Mouse (Mus musculus) erythroblast, embryonic 14.5 days (primary cell): ENCODE measurements around the gene Stmnd1. TPM values are rescaled to one million over a fixed set of nuclear protein-coding genes. Genes with fewer than 3 reads are reported as not detected.

Experiments used
- H3K27me3 ChIP-seq: 2 replicates; pipeline ENCODE4 v1.6.1; 2012; ENCODE audit warnings: inconsistent platforms; ENCODE audit not compliant: control insufficient read depth
- H3K36me3 ChIP-seq: 2 replicates; pipeline ENCODE4 v1.6.1; 2012; ENCODE audit warnings: mild to moderate bottlenecking, inconsistent platforms; ENCODE audit not compliant: control insufficient read depth
- H3K4me1 ChIP-seq: 2 replicates; pipeline ENCODE4 v1.6.1; 2012; ENCODE audit warnings: inconsistent platforms; ENCODE audit not compliant: control insufficient read depth
- H3K4me3 ChIP-seq: replicated peaks from 2 replicates; pipeline ENCODE3; 2012; ENCODE audit warnings: moderate library complexity, mild to moderate bottlenecking, inconsistent platforms
- H3K9me3 ChIP-seq: 2 replicates; pipeline ENCODE4 v1.6.1; 2012; ENCODE audit warnings: low read length, inconsistent platforms, mixed read lengths; ENCODE audit not compliant: control insufficient read depth
- GATA1 ChIP-seq: IDR thresholded peaks from 2 replicates; pipeline ENCODE4 v1.6.1; 2012; ENCODE audit warnings: low read length, inconsistent platforms, mixed read lengths
- TAL1 ChIP-seq: IDR thresholded peaks from 3 replicates; pipeline ENCODE4 v1.6.1; 2012; ENCODE audit warnings: low read length, inconsistent platforms, mixed read lengths
- polyA plus RNA-seq: library from polyadenylated mRNA; stranded (reverse); fragments of >175 nt; gene quantifications from 2 replicates; pipeline ENCODE4 v1.2.3, GENCODE M21; 2012

Stmnd1 gene
- polyA plus RNA-seq, 1 experiment, result not detected

- no peaks in the 10 kb centered on the region for H3K9me3 ChIP-seq
- TF ChIP-seq TAL1 (no peak), GATA1 (no peak)
- no peaks in the 10 kb centered on the region for H3K27me3 ChIP-seq
- H3K4me3 ChIP-seq, result no peak overlapping the region
- H3K36me3 ChIP-seq, result no peaks in the 10 kb centered on the region
- H3K4me1 ChIP-seq, result no peaks in the 10 kb centered on the region
Measured at GRCm38 (mm10) chr13:46275701-46276100, 2.2 kb downstream of the Stmnd1 start.

GRCm38 (mm10) chr13:46282543-46282942 lies 9.0 kb downstream of the Stmnd1 start:
- Histone ChIP-seq H3K9me3 (no peaks in the 10 kb centered on the region), H3K4me3 (no peak overlapping the region), H3K4me1 (no peaks in the 10 kb centered on the region), H3K36me3 (no peaks in the 10 kb centered on the region), H3K27me3 (no peaks in the 10 kb centered on the region)
- TF ChIP-seq GATA1 (no peak), TAL1 (no peak)

- H3K9me3 ChIP-seq, result no peaks in the 10 kb centered on the region
- no peaks in the 10 kb centered on the region for H3K36me3 ChIP-seq
- no peak overlapping the region for H3K4me3 ChIP-seq
- TF ChIP-seq GATA1 (no peak), TAL1 (no peak)
- no peaks in the 10 kb centered on the region for H3K4me1 ChIP-seq
- H3K27me3 ChIP-seq, result no peaks in the 10 kb centered on the region
Measured at GRCm38 (mm10) chr13:46287801-46288200, 14.3 kb downstream of the Stmnd1 start.

GRCm38 (mm10) chr13:46288372-46288771 lies 14.9 kb downstream of the Stmnd1 start:
- Histone ChIP-seq H3K9me3 (no peaks in the 10 kb centered on the region), H3K36me3 (no peaks in the 10 kb centered on the region), H3K4me1 (no peaks in the 10 kb centered on the region), H3K4me3 (no peak overlapping the region), H3K27me3 (no peaks in the 10 kb centered on the region)
- TF ChIP-seq GATA1 (no peak), TAL1 (no peak)

GRCm38 (mm10) chr13:46290537-46290936 lies 17.0 kb downstream of the Stmnd1 start:
- no peaks in the 10 kb centered on the region for H3K27me3 ChIP-seq
- no peaks in the 10 kb centered on the region for H3K36me3 ChIP-seq
- no peaks in the 10 kb centered on the region for H3K4me1 ChIP-seq
- H3K4me3 ChIP-seq, result no peak overlapping the region
- no peaks in the 10 kb centered on the region for H3K9me3 ChIP-seq
- TF ChIP-seq GATA1 (no peak), TAL1 (no peak)

- H3K4me1 ChIP-seq, result no peaks in the 10 kb centered on the region
- no peaks in the 10 kb centered on the region for H3K36me3 ChIP-seq
- no peaks in the 10 kb centered on the region for H3K9me3 ChIP-seq
- H3K4me3 ChIP-seq, result no peak overlapping the region
- TF ChIP-seq TAL1, result no peak
- no peak for TF ChIP-seq GATA1
- no peaks in the 10 kb centered on the region for H3K27me3 ChIP-seq
Measured at GRCm38 (mm10) chr13:46294365-46294764, 20.8 kb downstream of the Stmnd1 start.

GRCm38 (mm10) chr13:46297701-46298100 lies 24.2 kb downstream of the Stmnd1 start:
- no peaks in the 10 kb centered on the region for H3K36me3 ChIP-seq
- H3K27me3 ChIP-seq, result no peaks in the 10 kb centered on the region
- no peaks in the 10 kb centered on the region for H3K9me3 ChIP-seq
- no peak overlapping the region for H3K4me3 ChIP-seq
- TF ChIP-seq GATA1 (no peak), TAL1 (no peak)
- H3K4me1 ChIP-seq, result no peaks in the 10 kb centered on the region

- no peaks in the 10 kb centered on the region for H3K9me3 ChIP-seq
- no peaks in the 10 kb centered on the region for H3K36me3 ChIP-seq
- no peak overlapping the region for H3K4me3 ChIP-seq
- no peak for TF ChIP-seq GATA1
- no peak for TF ChIP-seq TAL1
- H3K4me1 ChIP-seq, result no peaks in the 10 kb centered on the region
- no peaks in the 10 kb centered on the region for H3K27me3 ChIP-seq
Measured at GRCm38 (mm10) chr13:46310790-46311189, 37.3 kb downstream of the Stmnd1 start.

GRCm38 (mm10) chr13:46313176-46313575 lies 39.7 kb downstream of the Stmnd1 start:
- Histone ChIP-seq H3K4me1 (no peaks in the 10 kb centered on the region), H3K4me3 (no peak overlapping the region), H3K9me3 (no peaks in the 10 kb centered on the region), H3K36me3 (no peaks in the 10 kb centered on the region), H3K27me3 (no peaks in the 10 kb centered on the region)
- TF ChIP-seq TAL1 (no peak), GATA1 (no peak)

GRCm38 (mm10) chr13:46315165-46315564 lies 41.6 kb downstream of the Stmnd1 start:
- no peaks in the 10 kb centered on the region for H3K4me1 ChIP-seq
- H3K9me3 ChIP-seq, result no peaks in the 10 kb centered on the region
- no peaks in the 10 kb centered on the region for H3K27me3 ChIP-seq
- H3K4me3 ChIP-seq, result no peak overlapping the region
- H3K36me3 ChIP-seq, result no peaks in the 10 kb centered on the region
- TF ChIP-seq TAL1, result no peak
- TF ChIP-seq GATA1, result no peak
